Mouse (Mus musculus) liver, adult 2 months (tissue): Measurements from ENCODE around the gene Tmem234.

Experiments used
- CTCF ChIP-seq: fragments of 200-500 bp; IDR thresholded peaks from 2 replicates; pipeline ENCODE4 v1.5.1; 2011; ENCODE audit warnings: low read depth, low read length, control low read depth
- POLR2A ChIP-seq: fragments of 200-500 bp; IDR thresholded peaks from 2 replicates; pipeline ENCODE4 v1.6.1; 2011; ENCODE audit warnings: low read length, control low read depth; ENCODE audit not compliant: insufficient read depth; ENCODE audit errors: extremely low read depth

DNA sequence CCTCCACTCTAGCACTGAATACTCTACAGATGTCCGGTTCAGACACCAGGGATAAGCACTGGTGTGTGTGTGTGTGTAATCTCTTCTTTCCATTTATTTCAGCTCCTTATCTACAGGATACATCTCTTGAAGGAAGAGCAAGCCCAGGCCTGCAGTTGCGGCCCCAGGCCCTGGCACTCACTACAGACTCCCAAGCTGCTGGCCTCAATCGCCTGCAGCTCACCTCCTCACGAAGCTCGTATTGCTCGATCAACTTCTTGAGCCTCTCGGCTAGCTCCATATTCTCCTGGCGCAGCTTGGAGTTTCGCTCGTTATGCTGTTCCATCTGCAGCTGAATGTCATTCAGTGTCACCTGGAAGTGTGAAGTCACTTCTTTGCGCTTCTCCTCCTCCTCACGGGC, 31.4 kb downstream of the Tmem234 start:
- TF ChIP-seq POLR2A (no peak), CTCF (no peak)
